Mouse (Mus musculus) fibroblast of lung, adult 2 months (primary cell): ENCODE results near the gene Tnxb.
"Not testable (repeated sequence)": the region's sequence is repeated elsewhere in the genome, so short reads cannot be mapped to it uniquely, and the experiment has no call there.

Experiments used
- DNase-seq: peaks from one replicate; pipeline ENCODE4 v3.0.0-alpha.2; 2011; ENCODE audit warnings: low read depth

Tnxb gene

GRCm38 (mm10) chr17:34737466-34737865 is 67.1 kb downstream of the Tnxb start:
- DNase-seq: not testable (repeated sequence)

DNA sequence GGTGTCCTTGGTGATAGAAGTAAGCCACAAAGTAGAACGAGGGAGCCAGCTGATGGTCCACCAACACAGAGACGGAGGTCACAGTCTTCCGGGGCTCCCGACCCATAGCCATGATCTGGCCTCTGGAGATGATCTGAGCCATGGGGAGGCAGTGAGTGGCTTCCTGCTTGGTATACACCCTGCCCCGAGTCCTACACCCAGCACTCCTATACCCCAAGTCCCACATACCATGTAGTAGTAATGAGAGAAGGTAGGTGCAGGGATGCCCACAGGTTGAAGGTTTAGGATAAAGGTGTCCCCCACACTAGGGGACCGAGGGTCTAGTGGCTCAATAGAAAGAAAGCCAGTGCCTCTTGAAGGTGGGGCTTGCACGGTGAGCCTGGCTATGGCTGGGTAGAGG is 69.4 kb downstream of the Tnxb start:
- not testable (repeated sequence) for DNase-seq

GRCm38 (mm10) chr17:34740280-34740679 is 69.9 kb downstream of the Tnxb start:
- DNase-seq: no peak

GRCm38 (mm10) chr17:34743719-34744118 is 73.4 kb downstream of the Tnxb start, which contains the start of gene C4b:
Gene C4b (minus strand): TSS chr17:34743882.
- DNase-seq: peak; percentile 75

DNA sequence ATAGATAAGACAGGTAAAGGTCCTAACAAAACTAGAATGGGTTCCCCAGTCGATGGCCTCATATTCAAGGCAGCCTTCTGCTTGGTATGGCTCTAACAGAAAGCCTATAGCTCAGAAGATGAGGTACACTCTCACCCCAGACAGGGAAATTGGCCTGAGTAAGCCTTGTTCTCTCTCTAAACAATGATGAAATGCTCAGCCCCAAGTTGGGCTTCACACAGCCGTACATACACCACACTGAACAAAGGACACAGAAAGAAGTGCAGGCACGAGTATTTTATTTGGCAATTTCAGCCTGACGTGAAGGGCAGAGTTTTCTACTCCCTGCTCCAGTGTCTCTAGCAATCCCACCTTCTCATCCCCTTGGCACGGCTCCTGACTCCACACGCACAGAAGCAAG is 73.9 kb downstream of the Tnxb start:
- DNase-seq: no peak

DNA sequence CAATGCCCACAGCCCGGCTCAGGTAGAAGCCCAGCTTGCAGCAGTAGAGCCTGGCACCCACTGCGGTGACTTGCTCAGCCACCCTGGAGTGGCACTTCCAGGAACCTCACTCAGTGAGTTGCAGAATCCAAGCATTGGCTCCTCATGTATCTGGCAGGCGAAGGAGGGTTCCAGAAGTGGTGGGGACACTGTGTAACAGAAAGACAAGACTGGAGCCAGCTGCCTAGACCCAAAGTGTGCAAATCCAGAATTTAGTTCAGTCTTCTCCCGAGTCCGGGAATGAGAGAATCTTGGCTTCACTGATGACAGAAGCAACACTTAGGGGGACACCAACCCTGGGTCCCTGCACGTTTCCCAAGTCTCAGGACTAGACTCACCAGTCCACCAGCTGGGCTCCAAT is 74.3 kb downstream of the Tnxb start:
- not testable (repeated sequence) for DNase-seq

DNA sequence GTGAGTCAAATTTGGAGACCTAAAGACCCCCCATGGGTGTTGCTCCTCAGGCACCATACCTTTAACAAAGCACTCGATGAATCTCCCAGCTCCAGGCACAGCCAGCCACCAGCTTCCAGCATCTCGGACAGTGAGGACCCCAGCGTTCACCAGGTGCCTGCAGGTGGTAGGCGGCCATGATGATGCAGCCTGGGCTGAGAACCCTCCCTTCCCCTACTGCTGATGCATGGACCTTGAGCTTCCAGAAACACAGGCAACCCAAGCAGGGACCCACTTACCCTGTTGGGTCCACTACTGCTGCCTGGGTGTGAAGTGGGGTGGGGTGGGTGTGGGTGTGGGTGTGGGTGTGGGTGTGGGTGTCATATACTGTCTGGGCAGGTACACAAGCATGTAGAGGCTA is 74.8 kb downstream of the Tnxb start:
- not testable (repeated sequence) for DNase-seq

- no peak for DNase-seq
Observed at GRCm38 (mm10) chr17:34746531-34746930, 76.2 kb downstream of the Tnxb start.

DNA sequence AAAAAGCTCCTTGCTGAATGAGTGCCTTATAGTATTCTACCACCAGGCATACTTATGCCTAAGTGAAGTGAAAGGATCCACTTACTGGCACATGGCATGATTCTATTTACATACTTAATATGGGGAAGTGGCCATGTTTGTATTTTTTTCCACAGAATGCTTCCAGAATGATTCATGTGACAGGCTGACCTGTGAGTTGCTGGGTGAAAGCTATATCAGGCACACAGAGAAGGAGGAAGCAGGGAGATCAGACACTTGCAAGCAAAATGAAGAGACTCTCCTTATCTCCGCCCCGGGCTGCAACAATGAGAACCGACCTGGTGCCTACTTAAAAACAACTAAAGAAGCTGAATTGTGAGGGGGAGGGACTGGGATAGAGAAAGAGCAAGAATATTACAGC is 91.1 kb downstream of the Tnxb start:
- no peak for DNase-seq
